Mouse (Mus musculus) hematopoietic stem cell, adult 5-6 weeks (primary cell): Measurements from ENCODE around the gene Fcor. TPM values are rescaled to one million over a fixed set of nuclear protein-coding genes. Genes with fewer than 3 reads are reported as not detected.

Source experiments
- ATAC-seq, 2 experiments: fragments of 125-278 bp in 1 of 2; replicated peaks in 1 of 2; 2 replicates each; pipeline ENCODE4 v1.8.0; 2016 to 2017; ENCODE audit warnings: inconsistent platforms in 2 of 2, mild to moderate bottlenecking in 2 of 2, moderate number of reproducible peaks in 2 of 2, low read depth in 1 of 2, moderate TSS enrichment in 1 of 2; ENCODE audit not compliant: low FRiP score in 2 of 2, poor library complexity in 2 of 2, severe bottlenecking in 2 of 2, insufficient read depth in 1 of 2, low TSS enrichment in 1 of 2
- total RNA-seq: library from RNA; stranded (forward); fragments of 172-1452, 232-1000 nt; gene quantifications from 2 replicates; pipeline ENCODE4 v1.2.3, GENCODE M21; 2017

The Fcor gene
- total RNA-seq, 1 experiment from 2014 or later: not detected

GRCm38 (mm10) chr8:3679236-3679635 lies 7.1 kb upstream of the Fcor start:
- no peak for ATAC-seq

GRCm38 (mm10) chr8:3678831-3679230 lies 6.7 kb upstream of the Fcor start:
- no peak for ATAC-seq

GRCm38 (mm10) chr8:3676993-3677579 lies 4.9 kb upstream of the Fcor start:
- peak; percentile 21 to 58; a peak in 3 of 4 replicates for ATAC-seq

- peak; percentile 63 to 74 for ATAC-seq
Observed at GRCm38 (mm10) chr8:3676131-3676992, 4.2 kb upstream of the Fcor start, which contains the start of gene Trappc5. TSS of gene Trappc5 (plus strand) at chr8:3676299.

GRCm38 (mm10) chr8:3674671-3675070 lies 2.5 kb upstream of the Fcor start:
- no peak for ATAC-seq

GRCm38 (mm10) chr8:3670388-3670787 lies 1.8 kb downstream of the Fcor start:
- ATAC-seq: peak in 1 of 2 experiments; percentile 39; a peak in 1 of 4 replicates

- peak in 1 of 2 experiments; percentile 29; a peak in 1 of 4 replicates for ATAC-seq
Observed at GRCm38 (mm10) chr8:3665507-3665906, 6.7 kb downstream of the Fcor start, which contains the start of gene Mcemp1. TSS of gene Mcemp1 (plus strand) at chr8:3665754.

- ATAC-seq: peak; percentile 78 to 90
Observed at GRCm38 (mm10) chr8:3664405-3664804, 7.8 kb downstream of the Fcor start.

- ATAC-seq: peak; percentile 42 to 52; a peak in 3 of 4 replicates
Observed at GRCm38 (mm10) chr8:3660889-3661288, 11.3 kb downstream of the Fcor start.

- ATAC-seq: peak; percentile 20 to 23; a peak in 3 of 4 replicates
Observed at GRCm38 (mm10) chr8:3656725-3657381, 15.3 kb downstream of the Fcor start.

GRCm38 (mm10) chr8:3655526-3655925 lies 16.6 kb downstream of the Fcor start, which contains the start of gene Retn:
TSS of gene Retn (plus strand) at chr8:3655770.
- no peak for ATAC-seq

- ATAC-seq: no peak
Observed at GRCm38 (mm10) chr8:3654726-3655508, 17.2 kb downstream of the Fcor start.

GRCm38 (mm10) chr8:3652845-3653244 lies 19.3 kb downstream of the Fcor start:
- ATAC-seq: no peak

- ATAC-seq: peak; percentile 20 to 35; a peak in 1 of 4 replicates
Observed at GRCm38 (mm10) chr8:3648990-3649389, 23.2 kb downstream of the Fcor start.

- ATAC-seq: peak in 1 of 2 experiments; percentile 26; a peak in 2 of 4 replicates
Observed at GRCm38 (mm10) chr8:3648268-3648667, 23.9 kb downstream of the Fcor start.

- no peak for ATAC-seq
Observed at GRCm38 (mm10) chr8:3647561-3647960, 24.6 kb downstream of the Fcor start.
